Mouse (Mus musculus): ENCODE measurements at regions not wholly inside any gene's neighbourhood (a gene's known extent, or its start where the extent isn't known, plus 50 kb on each side); places are given as distances from the start of the nearest gene placed in this dataset.

DNA sequence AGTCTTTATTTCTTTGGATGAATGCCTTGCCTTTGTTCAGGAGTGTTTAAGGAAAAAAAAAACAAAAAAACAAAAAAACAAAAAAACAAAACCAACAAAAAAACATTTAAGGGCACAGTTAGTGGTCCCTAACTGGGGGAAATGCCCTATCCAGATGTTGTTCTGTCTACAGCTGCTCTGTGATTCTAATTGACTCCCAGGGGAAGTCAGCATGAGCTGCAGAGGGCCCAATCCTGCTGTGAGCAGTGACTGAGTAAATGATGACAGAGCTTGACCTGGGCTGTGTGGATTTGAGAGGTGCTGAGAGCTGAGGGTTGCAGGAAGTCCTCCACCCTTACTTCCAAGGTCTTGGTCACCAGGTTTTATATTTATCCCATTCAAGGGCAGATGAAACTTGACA is 812.5 kb downstream of the Robo1 start:
- H3K27me3 ChIP-seq: no peaks in the 10 kb centered on the region
- in situ Hi-C loops (cut with MboI; ENCODE audit: low pct_unique_long_range_greater_than_20kb): no loop called here
- POLR2A ChIA-PET: no interaction called here
- DNase-seq (ENCODE audit: low read depth, low spot score) (no peak), ATAC-seq (no peak)
- CTCF ChIA-PET: interaction anchor here (1.2 kb wide), 1 partner anchor 12 kb away, joined by 3 read pairs; no protein-coding TSS in a partner anchor
- no peak for TF ChIP-seq CTCF (IDR thresholded peaks at IDR 0.05)

DNA sequence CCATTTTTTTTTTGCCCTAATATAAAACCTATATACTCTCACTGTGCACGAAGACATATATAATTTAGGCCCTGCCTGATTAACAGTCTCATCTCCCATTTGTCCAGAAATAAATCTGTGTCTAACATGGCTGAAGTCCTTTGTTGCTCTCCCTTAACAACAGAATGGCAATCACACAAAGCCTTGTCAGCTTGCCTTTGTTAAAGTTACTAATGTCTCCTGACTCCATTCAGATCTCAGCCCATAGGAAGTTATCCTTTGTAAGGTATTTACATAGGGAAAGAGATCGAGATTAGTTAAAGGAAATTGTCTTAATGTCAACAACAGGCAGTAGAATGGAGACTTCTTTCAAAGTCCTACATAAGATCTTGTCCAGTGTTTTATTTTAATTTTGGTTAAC is 809.2 kb downstream of the Robo1 start:
- ATAC-seq (no peak), DNase-seq (ENCODE audit: low read depth, low spot score) (no peak)
- in situ Hi-C loops (cut with MboI; ENCODE audit: low pct_unique_long_range_greater_than_20kb): no loop called here
- ChIA-PET CTCF (no interaction called here), POLR2A (no interaction called here)
- H3K27me3 ChIP-seq: no peaks in the 10 kb centered on the region
- TF ChIP-seq CTCF (IDR thresholded peaks at IDR 0.05): no peak

DNA sequence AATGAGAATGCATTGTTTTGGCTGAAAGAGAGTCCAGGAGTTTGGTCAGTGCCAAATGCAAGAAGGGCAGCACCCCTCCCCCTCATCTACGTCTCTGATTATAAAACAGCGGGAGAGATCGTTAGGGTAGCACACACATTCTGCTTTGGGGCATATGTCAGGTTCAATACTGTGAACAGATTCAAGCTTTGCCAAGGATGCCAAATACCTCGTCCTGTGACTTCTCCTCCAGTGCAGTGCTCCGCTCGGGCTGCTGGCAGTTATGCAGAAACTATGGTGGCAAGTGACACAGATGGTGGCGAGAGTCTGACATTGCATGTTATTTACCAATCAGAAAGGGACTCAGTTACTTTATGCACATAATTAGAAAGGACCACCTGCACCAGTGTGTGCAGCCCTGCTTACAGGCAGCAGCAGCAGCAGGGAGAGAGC is 799.9 kb downstream of the Robo1 start:
- POLR2A ChIA-PET: no interaction called here
- CTCF ChIA-PET: interaction anchor here (0.9 kb wide), 1 partner anchor 13 kb away, joined by 3 read pairs; no protein-coding TSS in a partner anchor
- in situ Hi-C loops (cut with MboI; ENCODE audit: low pct_unique_long_range_greater_than_20kb): no loop called here
- TF ChIP-seq CTCF (IDR thresholded peaks at IDR 0.05): no peak
- no peak for ATAC-seq
- H3K27me3 ChIP-seq: no peaks in the 10 kb centered on the region
- no peak for DNase-seq (ENCODE audit: low read depth, low spot score)

DNA sequence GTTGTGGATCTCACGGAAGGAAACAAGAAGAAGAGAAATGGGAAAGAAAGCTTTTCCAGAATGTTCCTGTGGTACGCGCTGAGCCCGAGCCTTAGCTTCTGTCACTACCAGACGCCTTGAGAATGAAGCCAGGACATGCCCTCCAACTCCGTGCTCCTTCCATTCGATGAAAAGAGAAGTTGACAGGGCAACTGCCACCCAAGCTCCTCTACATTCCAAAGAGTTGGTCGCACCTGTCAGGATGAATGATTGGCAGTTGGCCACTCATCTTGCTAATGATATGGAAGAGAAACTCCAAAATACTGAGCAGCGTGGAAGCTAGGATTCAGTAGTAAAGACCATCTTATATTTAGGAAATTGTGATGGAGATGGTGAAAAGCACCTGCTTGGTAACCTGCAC is 799.5 kb downstream of the Robo1 start:
- no peak for ATAC-seq
- H3K27me3 ChIP-seq: no peaks in the 10 kb centered on the region
- in situ Hi-C loops (cut with MboI; ENCODE audit: low pct_unique_long_range_greater_than_20kb): no loop called here

DNA sequence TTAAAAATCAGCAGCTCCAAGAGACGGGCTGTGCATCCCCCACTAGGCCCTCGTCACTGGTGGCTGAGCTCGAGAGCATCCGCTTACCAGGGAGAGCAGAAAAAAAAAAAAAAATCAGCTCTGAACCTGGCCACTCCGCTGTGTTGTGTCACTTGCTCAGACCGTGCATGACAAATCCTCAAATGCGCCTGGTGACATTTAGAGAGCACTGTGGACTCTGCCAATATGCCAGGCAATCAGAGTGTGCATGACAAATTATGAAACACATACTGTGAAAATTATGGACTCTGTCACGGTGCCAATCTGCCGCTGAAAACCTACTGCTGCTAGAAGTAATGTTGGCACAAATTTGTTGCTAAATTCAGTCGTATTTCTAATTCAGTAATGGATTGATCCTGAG is 797.4 kb downstream of the Robo1 start:
- DNase-seq (ENCODE audit: low read depth, low spot score): no peak
- POLR2A ChIA-PET: no interaction called here
- no peaks in the 10 kb centered on the region for H3K27me3 ChIP-seq
- CTCF ChIA-PET: no interaction called here
- ATAC-seq: no peak
- in situ Hi-C loops (cut with MboI; ENCODE audit: low pct_unique_long_range_greater_than_20kb): no loop called here
- no peak for TF ChIP-seq CTCF (IDR thresholded peaks at IDR 0.05)

More for the DNA sequence above, 799.5 kb downstream of the Robo1 start:
- ChIA-PET POLR2A (no interaction called here), CTCF (interaction anchor here (0.9 kb wide), 1 partner anchor 14 kb away, joined by 3 read pairs; no protein-coding TSS in a partner anchor)
- no peak for TF ChIP-seq CTCF (IDR thresholded peaks at IDR 0.05)
- DNase-seq (ENCODE audit: low read depth, low spot score): no peak

DNA sequence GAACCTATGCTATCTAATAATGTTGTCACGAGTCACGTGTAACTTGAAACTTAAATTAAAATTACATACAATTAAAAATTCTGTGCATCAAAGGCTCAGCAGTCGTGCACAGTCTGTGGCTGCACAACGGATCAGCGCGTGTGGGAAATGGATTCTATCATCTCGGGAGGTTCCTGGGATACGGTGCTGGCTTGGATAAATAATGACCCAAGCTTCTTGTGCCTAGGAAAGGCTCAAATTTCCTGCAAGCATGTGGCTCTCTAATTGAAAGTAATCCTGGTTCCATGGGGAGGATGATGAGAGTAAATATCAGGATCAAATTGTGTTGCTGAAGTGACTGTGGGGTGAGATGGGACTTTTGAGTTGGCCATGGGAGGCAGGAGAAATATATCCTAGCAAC is 792.2 kb downstream of the Robo1 start:
- POLR2A ChIA-PET: no interaction called here
- no peak for TF ChIP-seq CTCF (IDR thresholded peaks at IDR 0.05)
- ATAC-seq (no peak), DNase-seq (ENCODE audit: low read depth, low spot score) (no peak)
- in situ Hi-C loops (cut with MboI; ENCODE audit: low pct_unique_long_range_greater_than_20kb): no loop called here
- CTCF ChIA-PET: no interaction called here
- H3K27me3 ChIP-seq: no peaks in the 10 kb centered on the region

DNA sequence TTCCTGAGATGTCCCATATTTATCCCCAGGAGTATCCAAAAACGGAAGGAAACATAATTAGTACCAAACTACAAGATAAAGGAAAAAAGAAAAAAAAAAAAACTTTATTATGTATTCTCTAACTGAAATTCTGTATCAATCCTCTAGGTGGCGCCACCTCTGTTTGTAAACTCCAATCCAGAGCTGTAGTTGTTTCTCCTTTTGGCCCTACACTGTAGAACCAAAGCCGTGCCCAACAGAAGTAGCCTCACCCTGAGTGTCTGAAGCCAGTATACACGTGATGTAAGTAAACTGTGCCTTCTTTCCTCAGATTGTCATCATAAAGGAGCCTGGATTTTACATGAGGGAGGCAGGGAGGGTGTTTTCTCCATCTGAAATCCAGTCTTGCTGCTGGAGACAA is 790.7 kb downstream of the Robo1 start:
- DNase-seq (ENCODE audit: low read depth, low spot score): no peak

DNA sequence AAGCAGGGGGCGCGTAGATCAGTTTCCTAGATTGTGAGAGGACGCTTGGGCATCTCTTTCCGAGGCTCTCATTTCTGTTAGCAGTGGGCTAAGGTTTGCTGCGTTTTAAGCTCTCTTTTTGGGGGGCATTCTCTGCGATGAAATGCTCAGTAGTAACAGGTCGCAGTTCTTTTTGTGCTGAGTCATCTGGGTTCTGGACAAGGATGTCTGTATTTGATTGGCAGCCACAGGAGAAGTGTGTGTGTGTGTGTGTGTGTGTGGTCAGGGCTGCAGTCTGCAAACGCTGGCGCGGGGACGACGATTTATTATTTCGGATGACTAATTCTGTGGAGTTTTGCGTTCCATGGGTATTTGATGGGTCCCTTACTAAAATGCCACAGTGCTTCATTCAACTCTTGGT is 789.1 kb downstream of the Robo1 start:
- TF ChIP-seq CTCF (IDR thresholded peaks at IDR 0.05): no peak
- CTCF ChIA-PET: no interaction called here
- H3K27me3 ChIP-seq: no peaks in the 10 kb centered on the region
- POLR2A ChIA-PET: no interaction called here
- ATAC-seq (no peak), DNase-seq (ENCODE audit: low read depth, low spot score) (no peak)
- in situ Hi-C loops (cut with MboI; ENCODE audit: low pct_unique_long_range_greater_than_20kb): no loop called here

More for the DNA sequence above, 790.7 kb downstream of the Robo1 start:
- CTCF ChIA-PET: no interaction called here
- TF ChIP-seq CTCF (IDR thresholded peaks at IDR 0.05): no peak
- in situ Hi-C loops (cut with MboI; ENCODE audit: low pct_unique_long_range_greater_than_20kb): no loop called here
- H3K27me3 ChIP-seq: no peaks in the 10 kb centered on the region
- POLR2A ChIA-PET: no interaction called here
- no peak for ATAC-seq

DNA sequence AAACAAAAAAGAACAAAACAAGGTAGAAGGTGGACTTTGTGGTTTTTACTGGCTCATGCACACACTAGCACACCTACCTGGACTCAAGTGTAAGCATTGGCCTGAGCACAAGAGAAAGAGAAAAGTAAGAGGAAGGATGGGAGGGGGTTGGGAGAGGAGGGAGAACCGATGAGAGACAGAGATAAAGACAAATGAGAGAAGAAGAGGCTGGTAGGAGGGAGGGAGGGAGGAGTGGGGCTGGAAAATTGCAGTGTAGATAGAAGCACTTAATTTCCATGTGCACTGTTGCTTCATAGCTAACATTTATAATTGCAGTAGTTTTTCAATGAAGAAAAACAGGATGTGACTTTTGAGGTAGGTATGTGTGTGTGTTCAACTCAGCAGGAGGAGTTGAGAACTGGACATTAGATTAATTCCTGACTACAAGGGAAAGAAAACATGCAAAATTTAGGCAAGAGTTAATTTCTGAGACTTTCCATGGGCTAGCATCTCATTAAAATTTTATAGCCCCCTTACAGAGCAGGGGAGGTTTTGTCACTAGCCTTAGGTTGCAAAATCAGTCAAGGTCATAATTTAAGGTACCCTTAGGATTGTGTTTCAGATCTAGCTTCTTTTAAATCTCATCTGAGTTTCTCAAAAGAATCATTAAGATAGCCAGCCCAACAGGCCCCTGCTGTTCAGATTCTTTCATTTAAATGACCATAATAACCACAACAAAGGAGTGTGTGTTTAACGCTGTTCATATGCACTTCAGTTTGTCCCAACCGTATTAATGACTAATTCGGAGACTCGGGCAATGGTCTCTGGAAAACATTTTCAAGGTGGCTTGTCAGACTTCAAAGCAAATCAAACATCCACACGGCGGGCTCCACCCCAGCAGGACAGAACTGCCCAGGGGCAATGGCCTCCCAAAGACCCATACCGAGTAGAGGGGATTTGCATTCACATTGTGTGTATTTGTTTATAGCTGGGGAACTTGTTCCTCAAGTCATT is 788.3 kb downstream of the Robo1 start:
- CTCF ChIA-PET: no interaction called here
- TF ChIP-seq CTCF (IDR thresholded peaks at IDR 0.05): no peak
- no peaks in the 10 kb centered on the region for H3K27me3 ChIP-seq
- DNase-seq (ENCODE audit: low read depth, low spot score) (no peak), ATAC-seq (no peak)
- in situ Hi-C loops (cut with MboI; ENCODE audit: low pct_unique_long_range_greater_than_20kb): no loop called here
- POLR2A ChIA-PET: no interaction called here
